Mouse (Mus musculus) right cerebral cortex, postnatal 4 days (tissue): ENCODE measurements around the gene Sdf2l1.

Experiments
- DNase-seq: peaks from one replicate; pipeline ENCODE4 v3.0.0-alpha.2; 2022

Sdf2l1 gene

GRCm38 (mm10) chr16:17121569-17121968, 10.6 kb downstream of the Sdf2l1 start:
- DNase-seq = peak; percentile 38

DNA sequence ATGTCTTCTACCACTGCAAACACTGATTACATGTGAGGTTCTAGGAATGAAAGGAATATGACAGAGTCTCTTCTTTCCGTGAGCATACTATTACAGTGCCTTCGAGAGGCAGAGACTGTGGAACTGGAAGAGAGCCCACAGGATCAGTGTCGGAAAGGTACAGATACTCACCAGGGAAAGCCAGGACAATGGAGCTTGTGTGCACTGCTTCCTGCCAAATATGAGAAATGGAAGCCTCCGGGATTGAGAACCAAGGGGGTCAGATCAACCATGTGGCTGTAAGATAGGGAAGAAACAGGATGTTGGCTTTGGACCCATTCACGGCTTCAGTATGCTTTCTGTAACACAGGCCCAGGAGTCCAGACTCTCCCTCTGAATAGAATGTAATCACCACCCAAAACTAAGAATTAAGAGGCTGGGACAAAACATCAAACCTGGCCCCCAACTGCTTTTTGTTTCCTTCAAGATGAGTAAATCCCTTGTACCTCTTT, 14.8 kb downstream of the Sdf2l1 start:
- no peak for DNase-seq

- peak; percentile 58 for DNase-seq
Measured at GRCm38 (mm10) chr16:17110771-17111743, 21.1 kb downstream of the Sdf2l1 start, which contains the start of gene Ppil2. Gene Ppil2 (minus strand): TSS chr16:17111257.

GRCm38 (mm10) chr16:17104600-17104999, 27.6 kb downstream of the Sdf2l1 start:
- no peak for DNase-seq

DNA sequence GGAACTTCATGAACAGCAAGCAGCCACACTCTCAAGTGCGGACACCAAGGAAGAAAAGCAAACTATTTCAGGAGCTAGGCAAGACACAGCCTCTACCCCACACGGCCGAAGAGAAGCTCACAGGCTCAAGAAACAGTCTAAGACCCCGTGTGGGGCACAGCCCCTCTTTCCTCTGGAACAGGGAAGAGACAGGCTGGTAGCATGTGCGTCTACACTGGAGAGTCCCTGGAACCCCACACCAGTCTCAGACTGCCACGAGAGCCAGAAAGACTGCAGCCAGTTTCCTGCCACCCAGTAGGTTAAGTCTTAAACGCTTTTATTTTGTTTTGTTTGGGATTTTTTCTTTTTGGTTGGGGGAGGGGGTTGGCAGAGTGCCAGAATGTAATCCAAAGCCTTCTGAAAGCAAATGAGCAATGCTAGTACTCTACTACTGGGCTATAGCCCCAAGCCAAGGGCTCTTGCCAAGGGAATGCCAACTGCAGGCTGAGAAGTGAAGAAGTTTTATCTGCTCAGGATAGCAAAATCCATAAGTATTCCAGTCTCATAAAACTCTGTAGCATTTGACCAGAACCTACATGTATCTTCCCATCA, 29.5 kb downstream of the Sdf2l1 start:
- DNase-seq = peak; percentile 46

- DNase-seq = no peak
Measured at GRCm38 (mm10) chr16:17096938-17097337, 35.2 kb downstream of the Sdf2l1 start.

DNA sequence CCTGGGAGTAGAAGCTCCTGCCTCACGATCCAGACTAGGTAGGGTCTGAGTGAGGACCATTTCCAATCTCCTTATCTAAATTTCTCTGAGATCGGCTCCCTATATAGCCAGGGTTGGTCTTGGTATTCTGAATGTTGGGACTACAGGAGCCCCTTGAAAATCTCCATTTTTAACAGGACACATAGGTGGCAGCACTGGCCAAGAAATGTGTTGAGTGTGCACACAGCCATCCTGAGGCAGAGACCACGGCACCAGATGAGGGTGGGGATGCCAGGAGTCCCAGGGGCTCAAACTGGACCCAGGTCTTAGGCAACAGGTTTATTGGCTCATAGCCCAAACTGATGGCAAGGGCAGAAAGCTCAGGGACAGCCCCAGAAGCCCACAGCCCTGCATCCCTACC, 43.8 kb downstream of the Sdf2l1 start:
- no peak for DNase-seq

GRCm38 (mm10) chr16:17086669-17087193, 45.5 kb downstream of the Sdf2l1 start:
- no peak for DNase-seq

- no peak for DNase-seq
Measured at GRCm38 (mm10) chr16:17086241-17086640, 45.9 kb downstream of the Sdf2l1 start.

- no peak for DNase-seq
Measured at GRCm38 (mm10) chr16:17085636-17086035, 46.5 kb downstream of the Sdf2l1 start.

DNA sequence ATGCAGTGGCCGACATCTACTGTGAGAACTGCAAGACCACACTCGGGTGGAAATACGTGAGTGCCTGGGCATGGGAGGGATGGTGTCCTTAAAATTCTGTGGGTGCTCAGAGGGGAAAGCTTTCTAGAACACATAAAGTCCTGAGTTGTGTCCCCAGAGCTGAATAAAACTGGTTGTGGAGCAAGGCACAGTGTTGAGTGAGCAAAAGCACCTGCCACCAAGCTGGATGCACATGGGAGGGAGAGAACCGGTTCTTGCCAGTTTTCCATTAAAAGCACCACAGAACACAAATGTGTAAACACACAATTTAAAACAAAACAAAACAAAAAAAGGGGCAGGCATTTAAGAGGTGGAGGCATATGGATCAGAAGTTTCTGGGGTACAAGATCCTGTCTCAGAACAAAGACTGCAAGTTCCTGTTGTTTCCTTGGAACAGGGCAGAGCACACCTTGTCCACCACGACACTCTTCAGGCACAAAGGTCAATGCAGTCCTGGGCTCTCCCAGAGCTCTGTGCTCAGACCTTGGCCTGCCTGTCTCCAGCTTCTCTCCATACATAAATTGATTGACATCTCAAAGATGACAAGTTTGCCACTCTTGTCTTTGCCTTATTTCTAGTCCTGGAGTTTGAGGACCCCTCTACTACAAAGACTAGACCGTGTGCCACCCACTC, 49.9 kb downstream of the Sdf2l1 start:
- DNase-seq = no peak
